Mouse (Mus musculus): ENCODE results near the gene Zbtb22. TPM values are rescaled to one million over a fixed set of nuclear protein-coding genes. Genes with fewer than 3 reads are reported as not detected.

Gene Zbtb22
- polyA plus RNA-seq, 1 experiment from 2014 or later, result 17.1 TPM

- Histone ChIP-seq H3K4me2 (no peak overlapping the region), H3K9ac (no peak overlapping the region), H3K36me3 (peaks cover 17% of the 10 kb centered on the region), H3K4me3 (no peak overlapping the region), H3K27ac (replicated peaks) (no peak overlapping the region), H3K9me3 (no peaks in the 10 kb centered on the region), H3K27me3 (no peaks in the 10 kb centered on the region; the same call in 1 of the 2 replicates), H3K4me1 (replicated peaks) (peaks cover 45% of the 10 kb centered on the region)
- no peak for ATAC-seq (ENCODE audit: low FRiP score, low read depth)
- WGBS, result 81% methylated on average over 18 of the region's 18 CpGs
These were observed 2.1 kb downstream of the Zbtb22 start for GRCm38 (mm10) chr17:33917656-33918292.

- Histone ChIP-seq H3K4me1 (replicated peaks) (peaks cover 45% of the 10 kb centered on the region), H3K9me3 (no peaks in the 10 kb centered on the region), H3K27ac (replicated peaks) (no peak overlapping the region), H3K36me3 (peaks cover 13% of the 10 kb centered on the region), H3K9ac (no peak overlapping the region), H3K4me3 (peak overlapping the region; percentile 45), H3K27me3 (no peaks in the 10 kb centered on the region; the same call in 1 of the 2 replicates), H3K4me2 (peak overlapping the region; percentile 59)
- no peak for ATAC-seq (ENCODE audit: low FRiP score, low read depth)
- 58% methylated on average over 37 of the region's 37 CpGs for WGBS
These were observed 2.8 kb downstream of the Zbtb22 start for GRCm38 (mm10) chr17:33918293-33919203.

- Histone ChIP-seq H3K27ac (replicated peaks) (peak overlapping the region; percentile 65), H3K9me3 (no peaks in the 10 kb centered on the region), H3K4me2 (peak overlapping the region; percentile 59), H3K9ac (peak overlapping the region; percentile 37), H3K27me3 (no peaks in the 10 kb centered on the region; the same call in 1 of the 2 replicates), H3K4me3 (peak overlapping the region; percentile 45), H3K36me3 (peaks cover 3% of the 10 kb centered on the region; the same call in 1 of the 2 replicates), H3K4me1 (replicated peaks) (peaks cover 42% of the 10 kb centered on the region)
- WGBS, result under 1% methylated on average over 52 of the region's 52 CpGs
- no peak for ATAC-seq (ENCODE audit: low FRiP score, low read depth)
These were observed 3.9 kb downstream of the Zbtb22 start for GRCm38 (mm10) chr17:33919351-33920281.

GRCm38 (mm10) chr17:33920282-33921097 is 4.8 kb downstream of the Zbtb22 start:
- peaks cover 33% of the 10 kb centered on the region for H3K4me1 ChIP-seq (replicated peaks)
- H3K4me2 ChIP-seq, result peak overlapping the region; percentile 59
- H3K27me3 ChIP-seq, result no peaks in the 10 kb centered on the region; the same call in 1 of the 2 replicates
- H3K27ac ChIP-seq (replicated peaks), result peak overlapping the region; percentile 65
- ATAC-seq (ENCODE audit: low FRiP score, low read depth), result no peak
- H3K9me3 ChIP-seq, result no peaks in the 10 kb centered on the region
- H3K9ac ChIP-seq, result peak overlapping the region; percentile 37
- peaks cover 3% of the 10 kb centered on the region; the same call in 1 of the 2 replicates for H3K36me3 ChIP-seq
- peak overlapping the region; percentile 45 for H3K4me3 ChIP-seq
- WGBS, result 2% methylated on average over 36 of the region's 36 CpGs

- WGBS, result 90% methylated on average over 7 of the region's 7 CpGs
- H3K4me3 ChIP-seq, result no peak overlapping the region
These were observed 5.7 kb downstream of the Zbtb22 start for GRCm38 (mm10) chr17:33921361-33921760.

GRCm38 (mm10) chr17:33924577-33925283 is 9.0 kb downstream of the Zbtb22 start:
- Histone ChIP-seq H3K27me3 (no peaks in the 10 kb centered on the region), H3K9me3 (no peaks in the 10 kb centered on the region), H3K4me1 (replicated peaks) (peaks cover 29% of the 10 kb centered on the region), H3K4me2 (no peak overlapping the region), H3K36me3 (0 out of 2 replicates have a peak, but pooled peaks cover 8% of the 10 kb centered on the region), H3K9ac (no peak overlapping the region), H3K4me3 (no peak overlapping the region), H3K27ac (replicated peaks) (no peak overlapping the region)
- 81% methylated on average over 10 of the region's 10 CpGs for WGBS
- no peak for ATAC-seq (ENCODE audit: low FRiP score, low read depth)

More at GRCm38 (mm10) chr17:33921361-33921760, 5.7 kb downstream of the Zbtb22 start:
- no peak for ATAC-seq (ENCODE audit: low FRiP score, low read depth)
- Histone ChIP-seq H3K4me1 (replicated peaks) (peaks cover 31% of the 10 kb centered on the region), H3K9me3 (no peaks in the 10 kb centered on the region), H3K27ac (replicated peaks) (no peak overlapping the region), H3K36me3 (peaks cover 3% of the 10 kb centered on the region; the same call in 1 of the 2 replicates), H3K4me2 (no peak overlapping the region), H3K9ac (no peak overlapping the region), H3K27me3 (no peaks in the 10 kb centered on the region; the same call in 1 of the 2 replicates)

GRCm38 (mm10) chr17:33925406-33926116 is 9.9 kb downstream of the Zbtb22 start:
- no peak for ATAC-seq (ENCODE audit: low FRiP score, low read depth)
- no peaks in the 10 kb centered on the region for H3K9me3 ChIP-seq
- 0 out of 2 replicates have a peak, but pooled peaks cover 8% of the 10 kb centered on the region for H3K36me3 ChIP-seq
- peaks cover 26% of the 10 kb centered on the region for H3K4me1 ChIP-seq (replicated peaks)
- no peak overlapping the region for H3K27ac ChIP-seq (replicated peaks)
- WGBS, result 82% methylated on average over 21 of the region's 21 CpGs
- no peak overlapping the region for H3K9ac ChIP-seq
- H3K4me3 ChIP-seq, result no peak overlapping the region
- no peaks in the 10 kb centered on the region for H3K27me3 ChIP-seq
- H3K4me2 ChIP-seq, result no peak overlapping the region

- no peak for ATAC-seq (ENCODE audit: low FRiP score, low read depth)
- Histone ChIP-seq H3K4me3 (no peak overlapping the region), H3K9me3 (no peaks in the 10 kb centered on the region), H3K9ac (no peak overlapping the region), H3K27me3 (no peaks in the 10 kb centered on the region), H3K4me2 (no peak overlapping the region), H3K4me1 (replicated peaks) (peaks cover 27% of the 10 kb centered on the region), H3K36me3 (0 out of 2 replicates have a peak, but pooled peaks cover 8% of the 10 kb centered on the region), H3K27ac (replicated peaks) (no peak overlapping the region)
- WGBS, result 78% methylated on average over 17 of the region's 17 CpGs
These were observed 10.7 kb downstream of the Zbtb22 start for GRCm38 (mm10) chr17:33926207-33926932.

- ATAC-seq (ENCODE audit: low FRiP score, low read depth), result no peak
- 63% methylated on average over 21 of the region's 21 CpGs for WGBS
- H3K4me1 ChIP-seq (replicated peaks), result peaks cover 29% of the 10 kb centered on the region
- no peaks in the 10 kb centered on the region for H3K27me3 ChIP-seq
- H3K4me3 ChIP-seq, result peak overlapping the region; percentile 93
- H3K36me3 ChIP-seq, result 0 out of 2 replicates have a peak, but pooled peaks cover 9% of the 10 kb centered on the region
- peak overlapping the region; percentile 74 for H3K9ac ChIP-seq
- H3K27ac ChIP-seq (replicated peaks), result peak overlapping the region; percentile 97; the same call in 1 of the 2 replicates
- no peaks in the 10 kb centered on the region for H3K9me3 ChIP-seq
- H3K4me2 ChIP-seq, result peak overlapping the region; percentile 99
These were observed 12.7 kb downstream of the Zbtb22 start for GRCm38 (mm10) chr17:33928251-33928947.

Measured in hindbrain, embryonic 15.5 days (tissue).